Mouse (Mus musculus): Measurements from ENCODE around the gene Cldn15.

DNA sequence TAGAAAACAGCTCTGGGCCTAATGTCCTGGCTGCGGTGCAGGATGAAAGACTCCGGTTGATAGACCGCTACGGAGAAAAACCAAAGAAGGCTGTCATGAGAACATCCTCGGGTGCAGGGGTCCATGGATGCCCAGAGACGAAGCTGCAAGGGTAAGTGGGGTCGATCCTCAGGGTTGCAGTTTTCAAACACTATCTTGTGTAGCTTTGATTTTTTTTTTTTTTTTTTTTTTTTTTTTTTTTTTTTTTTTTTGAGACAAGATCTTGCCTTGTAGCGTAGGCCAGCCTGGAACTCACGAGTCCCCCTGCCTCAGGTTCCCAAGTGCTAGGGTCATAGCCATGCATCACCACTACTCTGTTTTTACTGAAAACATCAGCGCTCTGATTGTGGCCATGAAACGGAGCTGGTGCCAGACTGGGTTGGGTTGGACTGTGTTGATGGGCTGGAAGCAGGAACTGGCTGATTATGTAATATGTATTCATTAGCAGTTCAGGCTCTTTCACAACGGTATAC lies 12.9 kb upstream of the Cldn15 start:
- TF ChIP-seq CTCF (IDR thresholded peaks at IDR 0.05; ENCODE audit: low read depth) (no peak), EP300 (IDR thresholded peaks at IDR 0.05; ENCODE audit: low read depth) (no peak)
